Mouse (Mus musculus) thymus, adult 2 months (tissue): ENCODE data around the gene Fam198a. TPM values are rescaled to one million over a fixed set of nuclear protein-coding genes. Genes with fewer than 3 reads are reported as not detected.

Source experiments
- DNase-seq: peaks from one replicate; pipeline ENCODE4 v3.0.0; 2021
- H3K27ac ChIP-seq: fragments of 200-500 bp; 2 replicates; pipeline ENCODE4 v1.5.1; 2012; ENCODE audit warnings: low read length, control low read depth; ENCODE audit not compliant: control insufficient read depth, insufficient read depth
- H3K27me3 ChIP-seq: fragments of 200-500 bp; 2 replicates; pipeline ENCODE4 v1.6.1; 2012; ENCODE audit warnings: mild to moderate bottlenecking, low read length, moderate library complexity, mixed read lengths; ENCODE audit not compliant: control insufficient read depth, insufficient read depth
- H3K36me3 ChIP-seq: fragments of 200-500 bp; 2 replicates; pipeline ENCODE4 v1.6.1; 2012; ENCODE audit warnings: mild to moderate bottlenecking, low read length, moderate library complexity; ENCODE audit not compliant: control insufficient read depth, insufficient read depth
- H3K4me1 ChIP-seq: fragments of 200-500 bp; replicated peaks from 2 replicates; pipeline ENCODE4 v1.6.1; 2012; ENCODE audit warnings: low read length; ENCODE audit not compliant: control insufficient read depth, insufficient read depth
- H3K4me3 ChIP-seq: fragments of 200-500 bp; 2 replicates; pipeline ENCODE4 v1.5.1; 2012; ENCODE audit warnings: mild to moderate bottlenecking, low read length, control low read depth, moderate library complexity; ENCODE audit not compliant: control insufficient read depth, insufficient read depth
- CTCF ChIP-seq: fragments of 200-500 bp; IDR thresholded peaks from 2 replicates; pipeline ENCODE4 v1.5.1; 2012; ENCODE audit warnings: mild to moderate bottlenecking, control low read depth, low read length, moderate library complexity, borderline replicate concordance; ENCODE audit not compliant: control insufficient read depth, poor library complexity, insufficient read depth; ENCODE audit errors: extremely low read depth
- POLR2A ChIP-seq: fragments of 200-500 bp; IDR thresholded peaks from 2 replicates; pipeline ENCODE4 v1.6.1; 2012; ENCODE audit warnings: mild to moderate bottlenecking, low read length, control low read depth, moderate library complexity; ENCODE audit not compliant: control insufficient read depth, poor library complexity, insufficient read depth; ENCODE audit errors: extremely low read depth
- WGBS: fragments of 180-500 bp; shearing (Covaris S2); methylation state at CpG from one replicate; pipeline ENCODE4 v1.1.7; 2018; 5-methylcytosine and 5-hydroxymethylcytosine counted together
- polyA plus RNA-seq: library from polyadenylated mRNA; depleted of rRNA; stranded (reverse); fragments of >200 nt; gene quantifications from 2 replicates; pipeline ENCODE4 v1.2.3, GENCODE M21; 2012

Fam198a gene
- polyA plus RNA-seq, 1 experiment: 0.69 TPM

- no peaks in the 10 kb centered on the region for H3K27me3 ChIP-seq
- no peak overlapping the region for H3K27ac ChIP-seq
- DNase-seq: no peak
- TF ChIP-seq CTCF: no peak
- no peak for TF ChIP-seq POLR2A
- WGBS: 96% methylated on average over 5 of the region's 5 CpGs
- H3K36me3 ChIP-seq: no peaks in the 10 kb centered on the region
- no peak overlapping the region for H3K4me3 ChIP-seq
- H3K4me1 ChIP-seq: peaks cover 20% of the 10 kb centered on the region
These were observed 26.9 kb upstream of the Fam198a start for GRCm38 (mm10) chr9:121923906-121924305.

DNA sequence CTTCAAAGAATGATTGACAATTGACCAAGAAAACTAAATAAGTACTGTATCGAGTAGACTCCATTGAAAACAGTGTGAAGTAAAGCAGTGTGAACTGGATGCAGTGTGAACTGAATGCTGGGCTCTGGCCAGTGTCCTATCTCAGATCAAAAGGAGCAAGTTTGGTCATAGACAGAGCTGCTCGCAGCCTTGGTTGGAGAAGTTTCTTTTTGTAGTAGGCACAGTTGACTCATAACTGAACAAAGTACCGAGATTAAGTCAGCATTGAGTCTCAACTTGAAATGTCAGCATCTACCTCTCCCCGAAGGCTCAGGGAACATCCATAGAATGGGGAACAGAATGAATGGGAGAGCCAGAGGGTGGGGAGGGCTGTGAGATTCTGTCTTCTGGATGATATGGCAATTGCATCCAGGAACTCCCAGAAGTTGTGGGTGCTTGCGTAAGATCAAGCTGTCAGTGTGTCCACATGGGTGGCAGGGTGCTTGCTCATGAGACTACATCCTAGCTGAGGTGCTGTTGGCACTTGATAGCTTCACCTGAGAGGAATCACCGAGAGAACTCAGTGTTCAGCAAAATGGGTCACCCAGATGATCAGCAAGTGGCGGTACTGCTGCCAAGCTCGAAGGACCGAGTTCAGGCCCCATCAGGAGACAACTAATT, 25.8 kb upstream of the Fam198a start:
- no peak overlapping the region for H3K4me3 ChIP-seq
- no peaks in the 10 kb centered on the region for H3K36me3 ChIP-seq
- no peak for DNase-seq
- no peak overlapping the region for H3K27ac ChIP-seq
- 92% methylated on average over 9 of the region's 9 CpGs for WGBS
- H3K27me3 ChIP-seq: no peaks in the 10 kb centered on the region
- TF ChIP-seq CTCF (no peak), POLR2A (no peak)
- H3K4me1 ChIP-seq: peaks cover 20% of the 10 kb centered on the region

DNA sequence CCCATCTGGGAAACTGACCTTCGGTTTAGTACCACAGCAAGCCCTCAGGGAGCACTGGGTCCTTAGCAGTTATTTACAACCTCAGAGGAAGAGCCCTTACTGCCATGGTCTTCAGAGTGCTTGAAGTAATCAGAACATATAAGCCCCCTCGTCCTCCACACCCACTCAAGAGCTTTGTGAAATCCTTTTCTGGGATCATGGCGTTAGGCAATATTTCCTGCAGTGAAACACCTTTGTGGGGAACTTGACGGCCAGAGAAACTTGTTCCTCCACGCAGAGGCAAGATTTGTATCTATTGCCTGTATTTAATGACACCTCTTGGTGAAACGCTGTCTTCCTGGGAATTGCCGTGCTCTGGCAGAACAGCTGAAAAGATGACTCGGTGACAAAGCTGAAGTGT, 24.8 kb upstream of the Fam198a start:
- Histone ChIP-seq H3K4me1 (peaks cover 20% of the 10 kb centered on the region), H3K36me3 (no peaks in the 10 kb centered on the region), H3K4me3 (no peak overlapping the region), H3K27me3 (no peaks in the 10 kb centered on the region), H3K27ac (no peak overlapping the region)
- TF ChIP-seq CTCF (no peak), POLR2A (no peak)
- no peak for DNase-seq
- 85% methylated on average over 8 of the region's 8 CpGs for WGBS

GRCm38 (mm10) chr9:121926634-121927405, 24.0 kb upstream of the Fam198a start:
- no peak for TF ChIP-seq POLR2A
- no peak for TF ChIP-seq CTCF
- no peak for DNase-seq
- peak overlapping the region; percentile 43; the same call in 1 of the 2 replicates for H3K27ac ChIP-seq

GRCm38 (mm10) chr9:121927721-121928120, 23.1 kb upstream of the Fam198a start:
- TF ChIP-seq CTCF: no peak
- no peak for TF ChIP-seq POLR2A

More at GRCm38 (mm10) chr9:121926634-121927405, 24.0 kb upstream of the Fam198a start:
- Histone ChIP-seq H3K4me1 (peaks cover 20% of the 10 kb centered on the region), H3K4me3 (no peak overlapping the region), H3K36me3 (no peaks in the 10 kb centered on the region), H3K27me3 (no peaks in the 10 kb centered on the region)
- 30% methylated on average over 11 of the region's 11 CpGs for WGBS

DNA sequence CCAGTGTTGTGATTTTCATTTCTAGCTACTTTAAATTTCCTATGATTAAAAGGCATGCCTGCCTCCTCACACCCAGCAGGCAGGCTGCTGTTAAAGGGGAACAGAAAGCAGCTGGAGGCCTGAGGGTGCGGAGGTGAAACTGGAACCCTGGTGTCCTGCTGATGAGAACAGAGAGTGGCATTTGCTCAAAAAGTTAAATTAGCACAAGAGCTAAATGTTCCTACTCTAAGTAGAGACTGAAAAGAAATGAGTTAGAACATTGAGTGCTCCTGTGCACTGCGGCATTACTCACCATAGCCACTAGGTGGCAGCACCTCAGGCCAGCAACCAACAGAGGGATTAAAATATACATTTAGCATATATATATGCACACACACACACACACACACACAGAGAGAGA, 22.3 kb upstream of the Fam198a start:
- Histone ChIP-seq H3K36me3 (no peaks in the 10 kb centered on the region), H3K4me1 (peaks cover 20% of the 10 kb centered on the region), H3K27ac (no peak overlapping the region), H3K4me3 (no peak overlapping the region), H3K27me3 (no peaks in the 10 kb centered on the region)
- WGBS: 29% methylated on average over 2 of the region's 2 CpGs
- TF ChIP-seq POLR2A (no peak), CTCF (no peak)
- peak; percentile 62 for DNase-seq

More at GRCm38 (mm10) chr9:121927721-121928120, 23.1 kb upstream of the Fam198a start:
- DNase-seq: no peak
- Histone ChIP-seq H3K27me3 (no peaks in the 10 kb centered on the region), H3K4me1 (peaks cover 20% of the 10 kb centered on the region), H3K27ac (no peak overlapping the region), H3K4me3 (no peak overlapping the region), H3K36me3 (no peaks in the 10 kb centered on the region)
- 87% methylated on average over 7 of the region's 7 CpGs for WGBS
